Mouse (Mus musculus): ENCODE results near the gene Ankrd55. TPM values are rescaled to one million over a fixed set of nuclear protein-coding genes. Genes with fewer than 3 reads are reported as not detected.

The Ankrd55 gene
- total and polyA plus RNA-seq, 3 experiments: 0.57 to 1.6 (median 0.64) TPM

- Histone ChIP-seq H3K4me3 (no peak overlapping the region), H3K36me3 (ENCODE audit: control insufficient read depth, insufficient read depth, low read length) (no peaks in the 10 kb centered on the region), H3K27me3 (ENCODE audit: control insufficient read depth, insufficient read depth, low read length) (no peaks in the 10 kb centered on the region), H3K79me2 (replicated peaks; ENCODE audit: control insufficient read depth, insufficient read depth, low read length) (no peaks in the 10 kb centered on the region), H3K9ac (ENCODE audit: low read depth, low read length) (no peak overlapping the region), H3K4me1 (ENCODE audit: control insufficient read depth, insufficient read depth, low read length) (no peaks in the 10 kb centered on the region), H3K27ac (no peak overlapping the region)
- DNase-seq: peak in 1 of 2 experiments; percentile 40
- no peak for TF ChIP-seq POLR2A (IDR thresholded peaks at IDR 0.05; ENCODE audit: insufficient read depth, low read depth, low read length)
- peak; percentile 77 for TF ChIP-seq CTCF (IDR thresholded peaks at IDR 0.05)
- TF ChIP-seq EP300 (IDR thresholded peaks at IDR 0.05; ENCODE audit: insufficient read depth, low read depth, low read length): peak; percentile 89
- intact Hi-C loops (cut with DNase I): loop anchor here (5.0 kb wide), 1 partner anchor 802 kb away; no protein-coding TSS in a partner anchor
- WGBS: 6% methylated on average over 4 of the region's 4 CpGs
Measured at GRCm38 (mm10) chr13:112264666-112265065, 23.6 kb upstream of the Ankrd55 start.

- no peak overlapping the region for H3K4me3 ChIP-seq
- WGBS: 36% methylated on average over 5 of the region's 5 CpGs
- H3K79me2 ChIP-seq (replicated peaks; ENCODE audit: control insufficient read depth, insufficient read depth, low read length): no peaks in the 10 kb centered on the region
- DNase-seq: no peak
- TF ChIP-seq CTCF (IDR thresholded peaks at IDR 0.05): peak; percentile 72
- no peak for TF ChIP-seq EP300 (IDR thresholded peaks at IDR 0.05; ENCODE audit: insufficient read depth, low read depth, low read length)
- no peaks in the 10 kb centered on the region for H3K4me1 ChIP-seq (ENCODE audit: control insufficient read depth, insufficient read depth, low read length)
- no peak overlapping the region for H3K27ac ChIP-seq
- H3K36me3 ChIP-seq (ENCODE audit: control insufficient read depth, insufficient read depth, low read length): no peaks in the 10 kb centered on the region
- H3K9ac ChIP-seq (ENCODE audit: low read depth, low read length): no peak overlapping the region
- intact Hi-C loops (cut with DNase I): loop anchor here (1.0 kb wide), 2 partner anchors 237 to 258 kb away; no protein-coding TSS in a partner anchor
- H3K27me3 ChIP-seq (ENCODE audit: control insufficient read depth, insufficient read depth, low read length): no peaks in the 10 kb centered on the region
Measured at GRCm38 (mm10) chr13:112271901-112272537, 16.2 kb upstream of the Ankrd55 start.

- H3K4me1 ChIP-seq (ENCODE audit: control insufficient read depth, insufficient read depth, low read length): no peaks in the 10 kb centered on the region
- intact Hi-C loops (cut with DNase I): no loop called here
- 86% methylated on average over 3 of the region's 3 CpGs for WGBS
- no peak overlapping the region for H3K27ac ChIP-seq
- no peaks in the 10 kb centered on the region for H3K36me3 ChIP-seq (ENCODE audit: control insufficient read depth, insufficient read depth, low read length)
- no peak for DNase-seq
- no peak overlapping the region for H3K9ac ChIP-seq (ENCODE audit: low read depth, low read length)
- no peaks in the 10 kb centered on the region for H3K27me3 ChIP-seq (ENCODE audit: control insufficient read depth, insufficient read depth, low read length)
- TF ChIP-seq POLR2A (IDR thresholded peaks at IDR 0.05; ENCODE audit: insufficient read depth, low read depth, low read length) (no peak), CTCF (IDR thresholded peaks at IDR 0.05) (no peak), EP300 (IDR thresholded peaks at IDR 0.05; ENCODE audit: insufficient read depth, low read depth, low read length) (no peak)
- no peaks in the 10 kb centered on the region for H3K79me2 ChIP-seq (replicated peaks; ENCODE audit: control insufficient read depth, insufficient read depth, low read length)
- no peak overlapping the region for H3K4me3 ChIP-seq
Measured at GRCm38 (mm10) chr13:112274636-112275035, 13.6 kb upstream of the Ankrd55 start.

DNA sequence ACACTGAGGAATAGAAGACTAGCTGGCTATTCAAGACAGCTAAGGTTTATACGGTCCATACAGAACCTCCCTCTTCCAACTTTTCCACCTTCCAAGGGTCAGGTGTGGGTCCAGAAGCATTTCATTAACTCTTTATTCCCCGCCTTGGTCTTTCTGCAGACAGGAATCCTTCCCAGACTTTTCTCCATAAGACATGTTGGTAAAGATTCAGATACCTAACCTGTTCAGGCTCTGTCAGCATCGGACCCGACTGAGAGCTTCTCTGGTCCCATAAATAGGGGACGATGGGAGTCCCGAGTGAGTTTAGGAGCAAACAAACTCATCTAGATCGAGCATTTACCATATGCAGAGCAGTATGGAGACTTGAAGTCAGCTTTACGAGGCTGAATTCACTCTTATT lies 12.3 kb upstream of the Ankrd55 start:
- 85% methylated on average over 8 of the region's 8 CpGs for WGBS
- Histone ChIP-seq H3K79me2 (replicated peaks; ENCODE audit: control insufficient read depth, insufficient read depth, low read length) (no peaks in the 10 kb centered on the region), H3K4me3 (no peak overlapping the region), H3K9ac (ENCODE audit: low read depth, low read length) (no peak overlapping the region), H3K4me1 (ENCODE audit: control insufficient read depth, insufficient read depth, low read length) (no peaks in the 10 kb centered on the region), H3K27me3 (ENCODE audit: control insufficient read depth, insufficient read depth, low read length) (no peaks in the 10 kb centered on the region), H3K27ac (no peak overlapping the region), H3K36me3 (ENCODE audit: control insufficient read depth, insufficient read depth, low read length) (no peaks in the 10 kb centered on the region)
- intact Hi-C loops (cut with DNase I): no loop called here
- TF ChIP-seq POLR2A (IDR thresholded peaks at IDR 0.05; ENCODE audit: insufficient read depth, low read depth, low read length) (no peak), EP300 (IDR thresholded peaks at IDR 0.05; ENCODE audit: insufficient read depth, low read depth, low read length) (no peak), CTCF (IDR thresholded peaks at IDR 0.05) (no peak)
- no peak for DNase-seq

- Histone ChIP-seq H3K79me2 (replicated peaks; ENCODE audit: control insufficient read depth, insufficient read depth, low read length) (no peaks in the 10 kb centered on the region), H3K4me1 (ENCODE audit: control insufficient read depth, insufficient read depth, low read length) (no peaks in the 10 kb centered on the region), H3K27ac (no peak overlapping the region), H3K27me3 (ENCODE audit: control insufficient read depth, insufficient read depth, low read length) (no peaks in the 10 kb centered on the region), H3K36me3 (ENCODE audit: control insufficient read depth, insufficient read depth, low read length) (no peaks in the 10 kb centered on the region), H3K4me3 (no peak overlapping the region), H3K9ac (ENCODE audit: low read depth, low read length) (no peak overlapping the region)
- DNase-seq: no peak
- TF ChIP-seq CTCF (IDR thresholded peaks at IDR 0.05) (no peak), EP300 (IDR thresholded peaks at IDR 0.05; ENCODE audit: insufficient read depth, low read depth, low read length) (no peak), POLR2A (IDR thresholded peaks at IDR 0.05; ENCODE audit: insufficient read depth, low read depth, low read length) (no peak)
- intact Hi-C loops (cut with DNase I): no loop called here
- WGBS: 71% methylated on average over 5 of the region's 5 CpGs
Measured at GRCm38 (mm10) chr13:112277544-112277943, 10.7 kb upstream of the Ankrd55 start.

- Histone ChIP-seq H3K9ac (ENCODE audit: low read depth, low read length) (no peak overlapping the region), H3K27me3 (ENCODE audit: control insufficient read depth, insufficient read depth, low read length) (no peaks in the 10 kb centered on the region), H3K4me1 (ENCODE audit: control insufficient read depth, insufficient read depth, low read length) (no peaks in the 10 kb centered on the region), H3K79me2 (replicated peaks; ENCODE audit: control insufficient read depth, insufficient read depth, low read length) (no peaks in the 10 kb centered on the region), H3K36me3 (ENCODE audit: control insufficient read depth, insufficient read depth, low read length) (no peaks in the 10 kb centered on the region), H3K4me3 (no peak overlapping the region), H3K27ac (no peak overlapping the region)
- intact Hi-C loops (cut with DNase I): no loop called here
- 90% methylated on average over 7 of the region's 7 CpGs for WGBS
- no peak for TF ChIP-seq POLR2A (IDR thresholded peaks at IDR 0.05; ENCODE audit: insufficient read depth, low read depth, low read length)
- TF ChIP-seq CTCF (IDR thresholded peaks at IDR 0.05): no peak
- no peak for TF ChIP-seq EP300 (IDR thresholded peaks at IDR 0.05; ENCODE audit: insufficient read depth, low read depth, low read length)
- no peak for DNase-seq
Measured at GRCm38 (mm10) chr13:112278251-112278650, 10.0 kb upstream of the Ankrd55 start.
